Comparison of ENCODE assay signal across 8 mouse cellular contexts in the genomic region with DNA sequence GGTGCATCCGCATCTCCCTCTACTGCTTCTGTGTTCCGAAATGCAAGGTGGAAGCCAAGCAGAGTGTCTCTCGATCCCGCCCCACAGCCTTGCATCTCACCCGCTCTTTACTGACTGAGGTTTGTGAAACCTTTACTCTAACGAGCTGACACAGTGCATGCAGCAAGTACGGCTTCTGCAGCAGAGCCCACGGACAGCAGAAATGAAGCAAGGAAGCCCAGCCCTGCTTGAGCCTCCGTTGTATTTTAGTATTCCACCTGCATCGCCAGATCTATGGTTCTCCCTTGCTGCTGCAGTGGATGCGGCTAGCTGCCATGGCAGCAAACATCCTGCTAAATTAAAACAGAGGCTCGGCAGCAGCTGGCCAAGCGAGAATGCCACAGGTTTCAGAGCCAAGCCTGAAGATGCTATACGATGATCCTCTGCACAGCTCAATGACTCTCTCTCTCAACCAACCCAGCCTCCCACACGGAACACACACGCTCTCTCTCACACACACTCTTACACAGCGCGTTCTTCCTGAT.
DNase-seq lines count a peak whose midpoint lies in the region; ATAC-seq and TF ChIP-seq lines count a peak whose summit lies in the region.

No protein-coding gene starts in this region.

- no peak overlapping the region for H3K27ac ChIP-seq in kidney, embryonic 15.5 days
- no peak overlapping the region for H3K27ac ChIP-seq in embryonic facial prominence, embryonic 12.5 days
- H3K27ac ChIP-seq in midbrain, postnatal 0 days (ENCODE audit: low read depth, low read length): peak overlapping the region; percentile 83

- peak; percentile 93 for ATAC-seq in kidney, embryonic 15.5 days (replicated peaks; ENCODE audit: low FRiP score)
- no peak for ATAC-seq in embryonic facial prominence, embryonic 12.5 days (ENCODE audit: insufficient number of reproducible peaks, insufficient read depth, low FRiP score, low TSS enrichment)
- peak; percentile 88 for ATAC-seq in midbrain, postnatal 0 days (ENCODE audit: low FRiP score)

- peak overlapping the region; percentile 21 for H3K4me3 ChIP-seq in kidney, embryonic 15.5 days (replicated peaks)
- peak overlapping the region; percentile 23 for H3K4me3 ChIP-seq in embryonic facial prominence, embryonic 12.5 days
- H3K4me3 ChIP-seq in midbrain, postnatal 0 days (ENCODE audit: low read depth, low read length): peak overlapping the region; percentile 41

- no peak for DNase-seq in kidney, postnatal 4 days
- peak; percentile 45 to 62 for DNase-seq in layer of hippocampus, adult 18-20 months (ENCODE audit: low spot score in 2 of 2)
- DNase-seq in midbrain, postnatal 0 days (ENCODE audit: low spot score): peak; percentile 75
- DNase-seq in adrenal gland, adult (ENCODE audit: inconsistent age in 2 of 2, low spot score in 1 of 2): no peak
- no peak for DNase-seq in thymus, postnatal 0 days (ENCODE audit: low spot score)
- DNase-seq in kidney, adult 9 months: no peak

- no peak for TF ChIP-seq CTCF in midbrain, postnatal 0 days (IDR thresholded peaks at IDR 0.05)

- H3K9ac ChIP-seq in kidney, embryonic 15.5 days: no peak overlapping the region
- no peak overlapping the region for H3K9ac ChIP-seq in embryonic facial prominence, embryonic 12.5 days
- H3K9ac ChIP-seq in midbrain, postnatal 0 days (replicated peaks; ENCODE audit: low read length, poor library complexity, severe bottlenecking): peak overlapping the region; percentile 51

- 22% methylated on average over 18 of the region's 18 CpGs for WGBS in kidney, embryonic 15.5 days
- WGBS in embryonic facial prominence, embryonic 12.5 days: 24% methylated on average over 18 of the region's 18 CpGs
- 6% methylated on average over 18 of the region's 18 CpGs for WGBS in midbrain, postnatal 0 days

- no peaks in the 10 kb centered on the region for H3K27me3 ChIP-seq in kidney, embryonic 15.5 days
- H3K27me3 ChIP-seq in embryonic facial prominence, embryonic 12.5 days: 0 out of 2 replicates have a peak, but pooled peaks cover 3% of the 10 kb centered on the region
- H3K27me3 ChIP-seq in midbrain, postnatal 0 days (ENCODE audit: insufficient read depth, low read length): no peaks in the 10 kb centered on the region

- peaks cover 6% of the 10 kb centered on the region; the same call in 1 of the 2 replicates for H3K4me1 ChIP-seq in kidney, embryonic 15.5 days
- H3K4me1 ChIP-seq in embryonic facial prominence, embryonic 12.5 days: no peaks in the 10 kb centered on the region; the same call in 1 of the 2 replicates
- peaks cover 4% of the 10 kb centered on the region; the same call in 1 of the 2 replicates for H3K4me1 ChIP-seq in midbrain, postnatal 0 days (ENCODE audit: insufficient read depth, low read length)

- no peaks in the 10 kb centered on the region for H3K36me3 ChIP-seq in kidney, embryonic 15.5 days
- no peaks in the 10 kb centered on the region for H3K36me3 ChIP-seq in embryonic facial prominence, embryonic 12.5 days
- H3K36me3 ChIP-seq in midbrain, postnatal 0 days (ENCODE audit: insufficient read depth, low read length): no peaks in the 10 kb centered on the region

- peak overlapping the region; percentile 49 for H3K4me2 ChIP-seq in kidney, embryonic 15.5 days
- peak overlapping the region; percentile 43 for H3K4me2 ChIP-seq in embryonic facial prominence, embryonic 12.5 days (replicated peaks)
- H3K4me2 ChIP-seq in midbrain, postnatal 0 days (ENCODE audit: low read depth, low read length, poor library complexity, severe bottlenecking): peak overlapping the region; percentile 50

- no peaks in the 10 kb centered on the region for H3K9me3 ChIP-seq in kidney, embryonic 15.5 days (replicated peaks)
- H3K9me3 ChIP-seq in embryonic facial prominence, embryonic 12.5 days: no peaks in the 10 kb centered on the region
- H3K9me3 ChIP-seq in midbrain, postnatal 0 days (ENCODE audit: low read length): no peaks in the 10 kb centered on the region

Comparison
In these comparisons a context has a peak if more than half of its experiments do, and no peak if none do; other contexts are left out.
1. DNase-seq: peak in layer of hippocampus, adult 18-20 months (2 of 2) and midbrain, postnatal 0 days (single experiment); none in kidney, postnatal 4 days (0 of 2), adrenal gland, adult (0 of 2), thymus, postnatal 0 days (single experiment) and kidney, adult 9 months (single experiment).
2. Peak in every context shown above with its lines, with median percentiles within 50 percentile points of each other: H3K4me2 ChIP-seq and H3K4me3 ChIP-seq.